Mouse (Mus musculus) Patski (cell line): Measurements from ENCODE around the gene 9930111J21Rik1. TPM values are rescaled to one million over a fixed set of nuclear protein-coding genes. Genes with fewer than 3 reads are reported as not detected.
A peak's percentile ranks its signal among the peaks of the same experiment; 100 is the strongest.

Experiments
- ATAC-seq: fragments of 100-300 bp; one replicate; pipeline ENCODE4 v1.8.0; 2021
- CTCF ChIA-PET: fragments of 350-600 bp; sonication (Branson Sonifier 250); formaldehyde crosslinking; loops from one replicate; lab custom pipeline; 2022; ENCODE audit warnings: inconsistent platforms; lab: Charles Lee
- POLR2A ChIA-PET: fragments of 350-600 bp; sonication (Branson Sonifier 250); formaldehyde crosslinking; loops from one replicate; lab custom pipeline; 2022; ENCODE audit warnings: antibody characterized with exemption, inconsistent platforms; lab: Charles Lee
- DNase-seq: peaks from one replicate; pipeline ENCODE4 v3.0.0-alpha.2; 2011; ENCODE audit warnings: low read depth, low spot score
- H3K27me3 ChIP-seq: fragments of 371-371 bp; one replicate; pipeline ENCODE4 v1.5.1; 2021
- CTCF ChIP-seq: fragments of 100-300 bp; IDR thresholded peaks from one replicate; pipeline ENCODE4 v1.5.1; 2021
- in situ Hi-C: fragments of 300-500 bp; cut with MboI; formaldehyde crosslinking; loops from 3 replicates; pipeline ENCODE4 v1.11.1; 2018; ENCODE audit warnings: low pct_unique_long_range_greater_than_20kb, mixed read lengths
- polyA plus RNA-seq: library from polyadenylated mRNA; unstranded; gene quantifications from one replicate; pipeline ENCODE4 v1.2.3, GENCODE M21; 2021

The 9930111J21Rik1 gene
- polyA plus RNA-seq, 1 experiment from 2014 or later: 0.62 TPM

GRCm38 (mm10) chr11:48898812-48899431, 80.3 kb downstream of the 9930111J21Rik1 start:
- no peak for TF ChIP-seq CTCF
- ChIA-PET POLR2A (no interaction called here), CTCF (interaction anchor here (1.3 to 2.9 kb wide), 4 partner anchors 10 to 195 kb away, joined by 4 to 12 read pairs (median 6); no protein-coding TSS in a partner anchor)
- peak; percentile 91 for DNase-seq
- in situ Hi-C loops: no loop called here
- ATAC-seq: peak; percentile 93
- H3K27me3 ChIP-seq: no peaks in the 10 kb centered on the region

Other genes with a start within 250 kb of the 9930111J21Rik1 start
- gene Rack1, start 179.1 kb downstream of the 9930111J21Rik1 start, polyA plus RNA-seq: 1,050 TPM
- 63.9 TPM for gene Trim41, start 162.0 kb downstream of the 9930111J21Rik1 start, polyA plus RNA-seq
- 9.5 TPM for gene Trim7, start 153.3 kb downstream of the 9930111J21Rik1 start, polyA plus RNA-seq
- gene Gm12184, start 152.7 kb downstream of the 9930111J21Rik1 start, polyA plus RNA-seq: 3.4 TPM
- gene Irgm1, start 107.7 kb downstream of the 9930111J21Rik1 start, polyA plus RNA-seq: 39.2 TPM
- 0.15 TPM for gene Gm5431, start 77.2 kb downstream of the 9930111J21Rik1 start, polyA plus RNA-seq
- 93.0 TPM for gene Psme2b, start 33.2 kb downstream of the 9930111J21Rik1 start, polyA plus RNA-seq
- 0.06 TPM for gene Olfr56, start 509 bp downstream of the 9930111J21Rik1 start, polyA plus RNA-seq
- gene Gm12185, start 12.8 kb upstream of the 9930111J21Rik1 start, polyA plus RNA-seq: 0.68 TPM
- 0.59 TPM for gene Tgtp1, start 14.8 kb upstream of the 9930111J21Rik1 start, polyA plus RNA-seq
- 0.86 TPM for gene 9930111J21Rik2, start 71.8 kb upstream of the 9930111J21Rik1 start, polyA plus RNA-seq
- 0.18 TPM for gene Tgtp2, start 84.8 kb upstream of the 9930111J21Rik1 start, polyA plus RNA-seq
- gene Ifi47, start 97.2 kb upstream of the 9930111J21Rik1 start, polyA plus RNA-seq: 0.81 TPM
- gene Olfr1396, start 135.5 kb upstream of the 9930111J21Rik1 start, polyA plus RNA-seq: not detected
- not detected for gene Olfr1395, start 162.9 kb upstream of the 9930111J21Rik1 start, polyA plus RNA-seq
- gene Olfr1394, start 175.0 kb upstream of the 9930111J21Rik1 start, polyA plus RNA-seq: not detected
- not detected for gene Btnl9, start 207.8 kb upstream of the 9930111J21Rik1 start, polyA plus RNA-seq
- gene Zfp62, start 223.9 kb upstream of the 9930111J21Rik1 start, polyA plus RNA-seq: 31.9 TPM